Mouse (Mus musculus) frontal cortex, postnatal 14 days (tissue): ENCODE results near the gene Kng2.
"Not testable (repeated sequence)": the region's sequence is repeated elsewhere in the genome, so short reads cannot be mapped to it uniquely, and the experiment has no call there.

Experiments used
- DNase-seq, 2 experiments: peaks; one replicate each; pipeline ENCODE4 v3.0.0; 2022; ENCODE audit warnings: low spot score in 2 of 2

The Kng2 gene

DNA sequence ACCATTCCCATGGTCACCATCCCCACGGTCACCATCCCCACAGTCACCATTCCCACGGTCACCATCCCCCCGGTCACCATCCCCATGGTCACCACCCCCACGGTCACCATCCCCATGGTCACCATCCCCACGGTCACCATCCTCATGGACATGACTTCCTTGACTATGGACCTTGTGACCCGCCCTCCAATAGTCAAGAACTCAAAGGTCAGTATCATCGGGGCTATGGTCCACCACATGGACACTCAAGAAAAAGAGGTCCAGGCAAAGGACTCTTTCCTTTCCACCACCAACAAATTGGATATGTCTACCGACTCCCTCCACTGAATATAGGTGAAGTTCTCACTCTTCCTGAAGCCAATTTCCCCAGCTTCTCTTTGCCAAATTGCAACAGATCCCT, 68.2 kb downstream of the Kng2 start:
- DNase-seq, result no peak

DNA sequence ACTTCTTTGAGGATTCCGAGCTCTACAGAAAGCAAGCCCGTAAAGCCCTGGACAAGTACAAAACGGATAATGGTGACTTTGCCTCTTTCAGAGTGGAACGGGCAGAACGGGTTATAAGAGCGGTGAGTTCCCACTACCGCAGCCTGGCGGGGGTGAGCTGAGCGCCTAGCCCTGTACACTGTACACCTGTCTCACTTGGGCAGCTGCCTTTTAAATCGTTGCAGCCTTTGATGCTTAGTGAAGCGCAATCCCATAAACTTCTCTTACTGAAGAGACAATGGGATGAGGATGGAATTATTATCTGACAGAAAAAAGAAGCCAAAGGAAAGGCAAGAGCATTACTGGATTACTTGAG, 73.2 kb downstream of the Kng2 start:
- DNase-seq, result no peak

DNA sequence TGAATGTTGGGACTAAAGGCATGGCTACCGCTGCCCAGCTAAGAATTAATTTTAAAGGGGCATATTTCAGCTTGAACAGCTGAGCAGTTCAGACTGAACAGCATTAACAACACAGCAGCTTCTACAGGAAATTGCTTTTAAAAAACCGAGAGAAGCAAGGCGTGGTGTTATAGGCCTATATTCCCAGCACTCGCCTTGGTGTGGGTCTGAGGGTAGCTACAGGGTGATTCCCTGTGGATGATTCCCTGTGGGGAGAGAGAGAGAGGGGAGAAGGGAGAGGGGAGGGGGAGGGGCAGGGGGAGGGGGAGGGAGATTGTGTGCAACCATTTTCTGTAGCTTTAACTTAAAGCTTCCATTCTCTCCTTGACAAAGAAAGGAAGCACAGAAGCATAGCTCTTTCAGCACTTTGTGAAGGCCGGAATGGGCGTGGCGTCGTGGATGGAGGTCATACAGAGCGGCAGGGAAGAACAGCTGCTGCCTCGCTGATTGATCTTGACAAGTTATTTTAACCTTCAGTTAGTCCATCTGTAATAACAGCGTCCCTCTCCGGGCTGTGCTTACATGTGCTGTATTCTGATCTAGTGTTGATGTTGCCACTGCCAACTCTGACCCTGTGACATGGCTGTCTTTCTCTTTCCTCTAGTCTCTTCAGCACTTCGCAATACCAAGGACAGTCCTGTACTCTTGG, 73.7 kb downstream of the Kng2 start:
- no peak for DNase-seq

DNA sequence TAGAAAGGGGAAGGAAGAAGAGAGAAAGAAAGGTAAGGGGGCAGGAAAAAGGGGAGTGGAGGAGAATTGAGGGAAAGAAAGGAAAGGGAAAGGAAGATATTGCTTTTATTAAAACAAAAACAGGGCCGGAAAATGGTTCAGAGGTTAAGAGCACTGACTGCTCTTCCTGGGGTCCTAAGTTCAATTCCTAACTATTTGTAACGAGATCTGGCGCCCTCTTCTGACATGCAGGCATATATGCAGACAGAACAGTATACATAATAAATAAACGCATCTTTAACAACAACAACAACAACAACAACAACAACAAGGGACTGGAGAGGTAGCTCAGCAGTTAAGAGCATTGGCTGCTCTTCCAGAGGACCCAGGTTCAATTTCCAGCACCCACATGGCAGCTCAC, 76.2 kb downstream of the Kng2 start:
- DNase-seq, result no peak

DNA sequence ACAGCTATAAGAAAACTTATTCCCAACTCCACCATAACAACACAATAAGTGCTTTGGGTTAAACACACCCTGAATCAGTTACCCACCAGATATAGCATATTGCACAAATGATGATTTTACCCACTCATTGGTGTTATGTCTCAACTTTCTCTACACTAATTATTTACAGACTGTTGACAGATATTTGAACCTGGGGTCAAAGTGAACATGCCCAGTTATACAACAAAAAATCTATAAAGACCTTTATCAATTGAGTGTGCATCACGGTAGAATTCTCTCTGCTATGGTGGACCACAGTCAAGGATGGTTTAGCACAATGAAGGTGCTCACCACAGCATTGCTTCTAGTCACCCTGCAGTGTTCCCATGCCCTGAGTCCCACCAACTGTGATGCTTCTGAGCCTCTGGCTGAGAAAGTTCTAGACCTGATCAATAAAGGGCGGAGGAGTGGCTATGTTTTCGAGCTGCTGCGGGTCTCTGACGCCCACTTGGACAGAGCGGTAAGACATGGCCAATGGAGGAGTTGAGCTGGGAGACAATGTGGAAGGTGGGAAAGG, 78.4 kb downstream of the Kng2 start, which contains the start of gene Hrg:
TSS of gene Hrg (plus strand) at position 233 of the 556 bp plus-strand sequence.
- no peak for DNase-seq

DNA sequence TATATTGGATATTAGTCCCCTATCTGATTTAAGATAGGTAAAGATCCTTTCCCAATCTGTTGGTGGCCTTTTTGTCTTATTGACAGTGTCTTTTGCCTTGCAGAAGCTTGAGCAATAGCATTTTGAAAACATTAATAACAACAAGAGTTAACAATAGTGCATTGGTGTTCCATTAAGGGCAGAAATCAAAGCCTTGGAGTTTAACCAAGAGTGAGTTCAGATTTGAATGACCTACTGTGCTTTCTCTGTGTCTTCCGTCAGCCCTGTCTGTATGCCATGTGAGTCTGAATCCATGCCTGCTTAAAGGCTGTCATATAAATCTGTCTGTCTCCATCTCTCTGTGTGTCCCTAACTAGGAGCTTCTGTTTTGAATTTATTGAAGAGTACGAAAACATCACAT, 81.9 kb downstream of the Kng2 start:
- no peak for DNase-seq

DNA sequence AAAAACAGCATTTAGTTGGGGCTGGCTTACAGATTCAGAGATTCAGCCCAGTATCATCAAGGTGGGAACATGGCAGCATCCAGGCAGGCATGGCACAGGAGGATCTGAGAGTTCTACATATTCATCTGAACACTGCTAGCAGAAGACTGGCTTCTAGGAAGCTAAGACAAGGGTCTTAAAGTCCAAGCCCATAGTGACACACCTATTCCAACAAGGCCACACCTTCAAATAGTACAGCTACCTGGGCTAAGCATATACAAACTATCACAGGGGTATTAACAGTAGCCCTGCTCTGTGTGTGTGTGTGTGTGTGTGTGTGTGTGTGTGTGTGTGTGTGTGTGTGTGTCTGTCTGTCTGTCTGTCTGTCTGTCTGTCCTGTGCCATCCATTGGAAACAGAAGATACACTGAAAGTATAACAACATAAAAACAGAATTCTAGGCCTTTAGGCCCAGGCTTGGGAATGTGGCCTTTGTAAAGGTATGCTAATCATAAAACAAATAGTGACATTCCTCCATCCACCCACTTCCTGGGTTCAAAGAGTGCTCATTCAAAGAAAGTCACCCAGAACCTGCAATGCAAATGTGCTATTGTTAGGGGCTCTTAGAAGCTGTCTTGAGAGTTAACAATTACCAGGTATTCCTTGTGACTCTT, 87.3 kb downstream of the Kng2 start:
- DNase-seq, result not testable (repeated sequence)

DNA sequence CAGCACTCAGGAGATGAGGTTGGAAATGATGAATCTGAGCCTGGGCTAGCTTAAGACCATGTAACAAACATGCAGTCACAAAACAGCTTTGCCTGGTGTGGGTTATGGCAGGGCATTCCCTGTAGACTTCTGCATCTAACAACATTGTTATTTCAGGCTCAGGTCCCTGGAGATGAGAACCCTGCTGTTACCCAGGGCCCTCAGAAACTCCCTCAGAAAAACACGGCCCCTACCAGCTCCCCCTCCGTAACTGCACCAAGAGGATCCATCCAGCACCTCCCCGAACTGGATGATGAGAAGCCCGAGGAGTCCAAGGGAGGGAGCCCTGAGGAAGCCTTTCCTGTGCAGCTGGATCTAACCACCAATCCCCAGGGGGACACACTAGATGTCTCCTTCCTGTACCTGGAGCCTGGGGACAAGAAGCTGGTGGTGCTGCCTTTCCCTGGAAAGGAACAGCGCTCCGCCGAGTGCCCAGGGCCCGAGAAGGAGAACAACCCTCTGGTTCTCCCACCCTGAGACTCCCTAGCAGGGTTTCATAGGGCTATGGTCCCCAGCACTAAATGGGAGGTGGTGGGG, 90.1 kb downstream of the Kng2 start:
- DNase-seq, result no peak

DNA sequence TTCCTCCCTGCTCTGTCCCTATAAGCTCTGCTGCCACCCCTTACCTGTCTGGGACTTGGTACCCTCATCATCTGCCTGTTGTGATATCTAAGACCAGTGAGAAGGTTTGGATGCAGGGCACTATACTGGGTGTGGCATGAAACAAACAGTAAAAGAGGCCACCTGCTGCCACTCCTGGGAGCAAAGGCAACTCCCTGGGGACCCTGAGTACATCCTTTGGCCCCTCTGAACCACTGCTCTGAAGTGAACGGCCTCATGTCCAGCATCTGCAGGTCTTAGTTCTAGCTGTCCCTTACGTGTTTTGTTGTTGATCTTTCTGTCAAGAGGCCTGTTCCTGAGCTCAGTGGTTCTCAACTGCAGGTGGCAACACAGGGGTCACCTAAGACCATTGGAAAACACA, 90.7 kb downstream of the Kng2 start:
- DNase-seq, result no peak

DNA sequence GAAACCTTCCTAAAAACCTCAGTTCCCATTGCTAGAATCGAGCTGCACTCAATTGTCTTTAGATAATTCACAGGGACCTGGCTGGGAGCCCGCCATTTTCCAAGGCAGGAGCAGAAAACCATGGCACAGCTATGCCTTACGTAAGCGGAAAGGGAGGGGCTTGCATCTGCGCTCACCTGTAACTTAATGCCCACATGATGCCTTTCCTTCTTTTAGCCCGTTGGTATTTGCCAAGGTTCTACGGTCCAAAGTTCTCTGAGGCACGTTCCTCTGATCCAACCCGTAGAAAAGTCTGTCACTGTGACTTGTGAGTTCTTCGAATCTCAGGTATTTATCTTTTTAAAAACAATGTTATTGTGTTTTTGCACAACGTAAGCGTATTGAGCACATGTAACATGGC, 91.7 kb downstream of the Kng2 start:
- DNase-seq, result no peak
